Mouse (Mus musculus): Measurements from ENCODE around the gene Gm9944.
A peak's percentile ranks its signal among the peaks of the same experiment; 100 is the strongest.

DNA sequence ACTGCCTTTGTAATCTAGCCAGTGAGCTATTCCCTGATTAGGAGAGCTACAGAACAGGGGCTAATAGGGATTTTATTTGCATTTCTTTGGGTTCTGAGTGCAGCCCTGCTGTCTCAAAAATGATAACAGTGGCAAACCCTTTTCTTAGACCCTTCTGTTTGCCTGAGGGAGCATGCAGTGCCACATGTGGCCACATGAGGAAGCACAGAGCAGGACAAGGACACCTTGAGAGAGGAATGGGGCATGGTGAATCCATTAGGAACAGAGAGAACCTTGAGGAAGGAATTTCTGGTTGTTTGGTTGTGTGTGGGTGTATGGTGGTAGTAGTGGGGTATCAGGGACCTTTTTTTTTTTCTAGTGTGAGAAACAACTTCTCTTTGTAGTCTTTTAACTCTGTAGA is 32.5 kb downstream of the Gm9944 start:
- TF ChIP-seq CTCF (IDR thresholded peaks at IDR 0.05 in 2 of 3, conservative IDR thresholded peaks at IDR 0.05 in 1 of 3; ENCODE audit: control insufficient read depth in 1 of 3, insufficient read depth in 1 of 3, low read depth in 2 of 3, low read length in 3 of 3, poor library complexity in 1 of 3, severe bottlenecking in 1 of 3) = 0 out of 6 replicates have a peak, but pooled peaks of 1 of the 3 experiments have one; percentile 14
- TF ChIP-seq POLR2A (IDR thresholded peaks at IDR 0.05; ENCODE audit: control insufficient read depth in 1 of 2, insufficient read depth in 1 of 2, low read depth in 1 of 2, low read length in 2 of 2, poor library complexity in 1 of 2) = no peak
- TF ChIP-seq MAX (IDR thresholded peaks at IDR 0.05; ENCODE audit: low read length) = no peak
- no peak for TF ChIP-seq HCFC1 (IDR thresholded peaks at IDR 0.05; ENCODE audit: low read depth, low read length)
- no peak for TF ChIP-seq TBP (IDR thresholded peaks at IDR 0.05; ENCODE audit: low read depth, low read length)

Data from MEL (cell line).